Mouse (Mus musculus): ENCODE measurements around the gene Sptlc3. TPM values are rescaled to one million over a fixed set of nuclear protein-coding genes. Genes with fewer than 3 reads are reported as not detected.

Gene Sptlc3
- total RNA-seq, 2 experiments from 2014 or later = not detected

- intact Hi-C loops (cut with DNase I) = no loop called here
- DNase-seq (ENCODE audit: low spot score in 2 of 2) = no peak
Observed at GRCm38 (mm10) chr2:139628731-139629130, 135.0 kb downstream of the Sptlc3 start.

GRCm38 (mm10) chr2:139629653-139630052 is 135.9 kb downstream of the Sptlc3 start:
- intact Hi-C loops (cut with DNase I) = no loop called here
- no peak for DNase-seq (ENCODE audit: low spot score in 2 of 2)

GRCm38 (mm10) chr2:139634506-139634905 is 140.8 kb downstream of the Sptlc3 start:
- intact Hi-C loops (cut with DNase I) = no loop called here
- DNase-seq (ENCODE audit: low spot score in 2 of 2) = no peak

- DNase-seq (ENCODE audit: low spot score in 2 of 2) = no peak
- intact Hi-C loops (cut with DNase I) = no loop called here
Observed at GRCm38 (mm10) chr2:139637861-139638260, 144.1 kb downstream of the Sptlc3 start.

GRCm38 (mm10) chr2:139641757-139642385 is 148.2 kb downstream of the Sptlc3 start:
- no peak for DNase-seq (ENCODE audit: low spot score in 2 of 2)
- intact Hi-C loops (cut with DNase I) = no loop called here

GRCm38 (mm10) chr2:139649518-139649917 is 155.8 kb downstream of the Sptlc3 start:
- intact Hi-C loops (cut with DNase I) = no loop called here
- peak; percentile 15 to 26 for DNase-seq (ENCODE audit: low spot score in 2 of 2)

GRCm38 (mm10) chr2:139656750-139657149 is 163.0 kb downstream of the Sptlc3 start:
- intact Hi-C loops (cut with DNase I) = no loop called here
- DNase-seq (ENCODE audit: low spot score in 2 of 2) = no peak

GRCm38 (mm10) chr2:139671838-139672237 is 178.1 kb downstream of the Sptlc3 start:
- no peak for DNase-seq (ENCODE audit: low spot score in 2 of 2)
- intact Hi-C loops (cut with DNase I) = no loop called here

GRCm38 (mm10) chr2:139672371-139672770 is 178.7 kb downstream of the Sptlc3 start:
- intact Hi-C loops (cut with DNase I) = no loop called here
- DNase-seq (ENCODE audit: low spot score in 2 of 2) = no peak

GRCm38 (mm10) chr2:139677065-139677762 is 183.5 kb downstream of the Sptlc3 start:
- peak; percentile 80 to 83 for DNase-seq (ENCODE audit: low spot score in 2 of 2)
- intact Hi-C loops (cut with DNase I) = no loop called here

- DNase-seq (ENCODE audit: low spot score in 2 of 2) = peak in 1 of 2 experiments; percentile 24
- intact Hi-C loops (cut with DNase I) = no loop called here
Observed at GRCm38 (mm10) chr2:139677809-139678274, 184.1 kb downstream of the Sptlc3 start, which contains the start of gene Ism1. TSS of gene Ism1 (plus strand) at chr2:139678178.

GRCm38 (mm10) chr2:139678275-139679140 is 184.8 kb downstream of the Sptlc3 start:
- DNase-seq (ENCODE audit: low spot score in 2 of 2) = peak; percentile 53 to 64
- intact Hi-C loops (cut with DNase I) = no loop called here

GRCm38 (mm10) chr2:139682540-139682939 is 188.8 kb downstream of the Sptlc3 start:
- intact Hi-C loops (cut with DNase I) = no loop called here
- no peak for DNase-seq (ENCODE audit: low spot score in 2 of 2)

Other genes with a start within 250 kb of the Sptlc3 start
- gene Ism1, start 184.3 kb downstream of the Sptlc3 start, total RNA-seq (2021) = 1 to 10 TPM; 5.5 to 8.0 TPM

All from left cerebral cortex, postnatal 14 days (tissue).